Mouse (Mus musculus) 3134 (cell line): Measurements from ENCODE around the gene Borcs5.

Experiments used
- DNase-seq: peaks from one replicate; pipeline ENCODE4 v3.0.0-alpha.2; 2011; ENCODE audit warnings: low spot score; ENCODE audit not compliant: insufficient read length; ENCODE audit errors: extremely low read depth

Borcs5 gene

GRCm38 (mm10) chr6:134639210-134639609, at the start of gene Borcs5:
Gene Borcs5 (plus strand): TSS chr6:134639510.
- no peak for DNase-seq

- no peak for DNase-seq
Observed at GRCm38 (mm10) chr6:134591614-134592013, 47.7 kb upstream of the Borcs5 start.

DNA sequence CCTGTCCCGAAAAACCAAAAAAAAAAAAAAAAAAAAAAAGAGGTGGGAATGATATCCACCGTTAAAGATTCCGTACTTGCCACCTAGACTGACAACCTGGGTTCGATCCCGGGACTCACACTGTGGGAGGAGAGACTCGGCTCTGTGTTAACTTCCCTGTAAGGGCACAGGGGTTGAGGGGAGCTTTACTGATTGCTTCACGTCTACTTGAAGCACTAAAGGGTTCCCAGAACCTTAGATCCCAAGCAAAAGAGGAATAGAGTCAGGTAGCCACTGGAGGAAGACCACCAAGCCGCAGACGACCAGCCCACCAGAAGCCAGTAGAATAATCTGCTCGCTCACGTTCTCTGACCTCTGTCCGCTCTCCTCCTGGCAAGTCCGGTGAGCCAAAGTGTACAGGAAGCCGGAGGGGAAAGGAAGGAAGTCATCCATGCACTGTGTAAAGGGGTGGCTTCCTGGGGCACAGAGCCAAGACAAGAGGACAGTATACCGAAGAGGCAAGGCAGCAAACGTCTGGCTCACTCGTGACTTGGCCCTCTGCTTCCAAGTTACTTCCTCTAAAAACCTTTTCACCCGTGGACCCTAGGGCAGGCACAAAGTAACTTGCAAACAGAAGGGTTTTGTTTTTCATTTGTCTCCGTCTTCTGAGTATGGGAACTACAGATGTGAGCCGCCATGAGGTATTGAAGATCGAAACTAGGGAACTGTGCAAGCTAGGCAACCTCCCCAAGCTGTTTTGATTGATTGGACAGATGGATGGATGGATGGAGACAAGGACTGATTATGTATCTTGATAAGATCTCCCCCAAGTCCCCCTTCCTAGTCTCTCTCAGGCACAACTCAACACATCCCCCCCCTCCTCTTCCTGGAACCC, 44.5 kb upstream of the Borcs5 start:
- no peak for DNase-seq

DNA sequence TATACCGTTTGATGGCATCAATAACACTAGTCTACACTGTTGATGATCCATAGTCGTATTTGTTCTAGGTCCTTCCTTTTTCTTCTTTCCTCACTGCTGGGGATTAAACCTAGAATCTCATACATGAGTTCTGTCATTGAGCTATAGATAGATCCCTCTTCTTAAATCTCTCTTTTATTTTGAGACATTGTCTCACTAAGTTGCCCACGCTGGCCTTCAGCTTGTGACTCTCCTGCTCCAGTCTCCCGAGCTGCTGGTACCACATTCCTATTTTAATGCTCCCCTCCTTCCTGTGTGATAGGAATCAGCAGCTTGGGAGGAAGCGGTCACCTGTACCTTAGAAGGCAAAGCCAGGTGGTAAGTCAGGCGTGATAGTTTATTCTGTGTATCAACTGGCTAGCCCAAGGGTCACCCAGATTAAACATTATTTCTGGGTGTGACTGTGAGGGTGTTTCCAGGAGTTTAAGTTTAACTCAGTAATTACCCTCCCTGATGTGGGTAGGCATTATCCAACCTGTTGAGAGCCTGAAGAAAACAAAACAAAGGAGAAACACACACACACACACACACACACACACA, 41.6 kb upstream of the Borcs5 start:
- no peak for DNase-seq

- no peak for DNase-seq
Observed at GRCm38 (mm10) chr6:134599239-134599638, 40.1 kb upstream of the Borcs5 start.

GRCm38 (mm10) chr6:134601130-134601529, 38.2 kb upstream of the Borcs5 start:
- DNase-seq: peak; percentile 44

DNA sequence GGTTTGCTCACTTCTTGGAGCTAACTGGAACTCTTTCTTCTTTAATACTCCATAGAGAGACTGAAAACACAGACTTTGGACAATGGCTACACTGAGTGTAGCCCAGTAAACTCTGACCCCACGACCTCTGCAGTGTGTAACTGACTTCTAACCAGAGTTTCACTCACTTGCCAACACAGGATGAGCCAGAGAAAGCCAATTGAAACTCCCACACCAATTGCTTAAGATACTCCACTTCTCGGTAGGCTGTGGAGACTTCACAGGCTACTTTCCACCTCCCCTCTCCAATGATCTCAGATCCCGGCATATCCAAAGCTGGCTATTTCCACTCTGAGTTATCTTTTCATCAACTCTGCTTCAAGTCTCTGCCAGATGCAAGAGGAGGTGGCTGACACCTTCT, 37.5 kb upstream of the Borcs5 start:
- no peak for DNase-seq

GRCm38 (mm10) chr6:134602371-134603003, 36.8 kb upstream of the Borcs5 start:
- no peak for DNase-seq

DNA sequence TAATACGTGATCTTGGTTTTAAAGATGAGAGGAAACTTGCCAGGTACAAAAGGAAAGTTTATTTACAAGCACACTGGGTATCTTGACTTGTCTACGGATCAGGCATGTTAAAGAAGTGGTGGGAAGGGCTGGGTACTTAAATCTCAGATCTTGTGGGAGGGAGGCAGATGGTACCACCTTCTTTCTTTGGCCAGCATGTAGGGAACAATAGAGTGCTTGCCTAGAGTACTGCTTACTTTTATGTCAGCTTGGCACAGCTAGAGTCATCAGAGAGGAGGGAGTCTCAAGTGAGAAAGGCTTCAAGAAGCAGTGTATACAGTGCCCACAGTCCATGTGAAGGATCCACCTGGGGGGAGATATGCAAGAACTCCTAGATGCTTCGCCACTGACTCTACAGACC, 34.1 kb upstream of the Borcs5 start:
- DNase-seq: no peak

GRCm38 (mm10) chr6:134606540-134606939, 32.8 kb upstream of the Borcs5 start:
- DNase-seq: no peak

GRCm38 (mm10) chr6:134606949-134607746, 32.2 kb upstream of the Borcs5 start:
- peak; percentile 52 for DNase-seq

DNA sequence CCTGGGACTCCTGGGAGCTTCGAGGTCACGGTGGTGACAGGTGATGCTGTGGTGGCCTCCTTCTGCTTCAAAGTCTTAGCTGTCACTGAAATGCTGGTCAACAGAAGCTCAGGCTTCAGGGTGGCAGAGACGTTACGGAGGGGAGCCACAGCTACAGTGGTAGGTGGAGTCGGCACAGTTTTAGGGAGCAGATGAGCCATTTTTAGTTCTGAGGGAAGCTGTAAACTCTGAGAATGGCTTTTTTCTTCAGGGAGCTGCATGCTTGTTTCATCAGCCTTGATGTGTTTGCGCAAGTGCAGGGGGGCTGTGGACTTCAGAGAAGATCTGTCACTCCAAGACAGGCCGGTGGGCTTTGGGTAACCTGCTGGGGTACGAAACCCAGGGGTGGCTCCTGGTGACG, 28.9 kb upstream of the Borcs5 start:
- no peak for DNase-seq

GRCm38 (mm10) chr6:134611896-134612295, 27.4 kb upstream of the Borcs5 start:
- no peak for DNase-seq

DNA sequence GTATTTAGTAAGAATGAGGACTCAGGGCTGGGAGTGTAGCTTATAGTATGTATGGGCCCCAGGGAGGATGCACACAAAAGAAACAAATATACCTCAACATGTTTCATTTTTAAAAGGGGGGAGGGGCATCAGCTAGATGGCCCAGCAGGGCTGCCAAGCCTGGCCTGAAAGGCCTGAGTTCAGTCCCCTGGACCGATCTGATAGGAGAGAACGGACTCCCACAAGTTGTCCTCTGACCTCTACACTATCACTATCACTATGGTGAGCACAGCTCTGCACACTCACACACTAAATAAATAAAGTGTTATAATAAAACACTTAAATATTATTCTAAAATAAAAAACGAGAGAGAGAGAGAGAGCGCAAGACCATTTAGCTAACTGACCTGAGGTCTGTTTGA, 25.0 kb upstream of the Borcs5 start:
- no peak for DNase-seq

DNA sequence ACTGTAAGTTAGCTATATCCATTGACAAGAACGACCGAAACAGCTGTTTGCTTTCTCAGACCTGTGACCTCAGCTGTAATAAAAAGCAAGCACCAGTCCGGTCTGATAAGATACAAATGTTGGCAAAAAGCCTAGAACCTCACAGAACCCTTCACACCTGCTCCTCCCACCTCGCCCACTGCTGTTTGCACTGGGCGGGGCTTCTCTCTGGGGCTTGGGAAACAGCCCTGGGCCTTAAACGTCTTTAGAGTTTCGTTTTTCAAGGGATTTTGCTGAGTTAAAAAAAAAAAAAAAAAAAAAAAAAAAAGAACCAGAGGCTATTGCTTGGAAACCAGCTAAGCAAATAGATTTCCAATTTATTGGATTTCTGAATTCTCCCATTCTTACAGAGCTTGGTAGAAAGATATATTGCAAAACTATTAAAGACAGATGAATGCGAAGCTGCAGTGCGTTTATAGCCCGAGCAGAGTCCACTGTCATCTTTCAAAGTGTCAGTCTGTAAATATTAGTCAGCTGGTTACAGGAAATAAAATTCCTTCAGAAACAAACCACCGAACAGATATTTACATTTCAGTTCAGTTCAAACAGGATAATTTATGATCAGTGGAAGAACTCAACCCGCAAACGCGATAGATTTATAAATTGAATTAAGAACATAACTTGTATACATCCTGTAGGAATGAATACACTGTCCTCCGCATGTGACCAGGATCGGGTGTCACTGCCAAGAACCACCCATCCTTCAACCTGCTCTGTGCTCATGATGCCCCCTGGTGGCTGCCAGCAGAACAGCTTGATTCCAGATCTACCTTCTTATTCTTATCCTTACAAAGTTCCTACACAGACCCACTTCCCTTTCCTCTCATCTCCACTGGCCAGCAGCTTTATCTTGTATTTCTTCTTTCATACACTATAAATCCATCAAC, 24.3 kb upstream of the Borcs5 start:
- peak; percentile 57 for DNase-seq

DNA sequence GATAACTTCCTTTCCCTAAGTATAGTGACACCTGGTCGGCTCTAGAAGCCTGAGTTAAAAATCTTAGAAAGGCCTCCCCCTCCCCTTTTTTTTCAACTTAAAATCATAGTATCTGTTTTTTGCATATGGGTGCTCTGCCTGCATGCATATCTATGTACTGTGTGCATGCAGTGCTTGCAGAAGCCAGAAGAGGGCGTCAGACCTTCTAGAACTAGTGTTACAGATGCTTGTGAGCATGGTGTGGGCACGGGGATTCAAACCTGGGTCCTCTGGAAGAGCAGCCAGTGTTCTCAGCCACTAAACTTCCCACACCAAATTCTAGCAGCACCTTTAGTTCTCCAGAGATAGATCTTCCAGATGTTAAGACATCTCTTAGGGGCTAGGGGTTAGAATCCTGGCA, 21.7 kb upstream of the Borcs5 start:
- DNase-seq: no peak

DNA sequence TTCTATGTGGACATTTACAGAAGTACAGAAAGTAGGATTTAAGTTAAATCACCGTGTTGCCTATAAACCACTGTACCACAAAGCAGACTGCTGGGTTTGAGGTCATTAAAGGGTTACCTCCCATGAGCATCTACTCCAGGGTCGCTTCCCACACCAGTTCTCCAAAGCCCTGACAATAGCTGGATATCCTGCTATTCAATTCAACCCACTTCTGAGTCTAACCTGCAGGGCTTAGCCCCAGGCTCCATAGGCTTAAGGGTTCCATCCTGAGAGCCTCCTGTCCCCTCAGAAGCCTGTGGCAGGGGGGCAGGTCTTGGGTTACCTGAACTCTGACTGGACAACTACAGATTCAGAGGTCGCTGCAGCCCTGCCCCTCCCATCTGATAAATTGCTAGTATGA, 19.2 kb upstream of the Borcs5 start:
- DNase-seq: no peak

DNA sequence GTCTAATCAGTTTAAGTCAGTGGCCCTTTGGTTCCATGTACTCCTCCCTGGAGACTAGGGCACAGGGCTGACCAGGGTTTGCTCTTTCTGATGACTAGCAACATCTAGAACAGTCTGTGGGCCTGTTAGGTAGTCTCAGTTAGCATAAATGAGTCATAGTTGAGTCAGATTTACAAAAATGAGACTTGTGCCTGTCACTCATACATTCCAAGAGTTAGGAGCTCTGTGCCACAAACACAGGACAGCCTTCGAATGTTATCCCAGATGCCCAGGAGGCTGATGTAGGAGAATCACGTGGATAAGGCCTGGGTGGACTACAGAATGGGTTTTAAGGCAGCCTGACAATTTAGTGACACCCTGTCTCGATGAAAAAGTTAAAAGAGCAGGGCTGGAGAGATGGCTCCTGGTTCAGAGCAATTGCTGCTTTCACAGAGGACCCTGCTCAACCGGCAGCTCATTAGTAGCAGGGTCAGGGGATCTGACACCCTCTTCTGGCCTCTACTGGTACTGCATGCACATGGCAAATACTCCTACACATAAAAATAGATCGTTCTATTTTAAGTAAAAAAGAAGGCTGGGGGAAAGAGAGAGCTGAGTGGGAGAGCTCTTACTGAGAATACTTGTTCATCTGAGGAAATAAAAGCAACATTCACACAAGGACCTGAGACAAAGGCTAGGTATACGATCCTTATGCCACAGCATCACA, 18.3 kb upstream of the Borcs5 start:
- DNase-seq: peak; percentile 36

DNA sequence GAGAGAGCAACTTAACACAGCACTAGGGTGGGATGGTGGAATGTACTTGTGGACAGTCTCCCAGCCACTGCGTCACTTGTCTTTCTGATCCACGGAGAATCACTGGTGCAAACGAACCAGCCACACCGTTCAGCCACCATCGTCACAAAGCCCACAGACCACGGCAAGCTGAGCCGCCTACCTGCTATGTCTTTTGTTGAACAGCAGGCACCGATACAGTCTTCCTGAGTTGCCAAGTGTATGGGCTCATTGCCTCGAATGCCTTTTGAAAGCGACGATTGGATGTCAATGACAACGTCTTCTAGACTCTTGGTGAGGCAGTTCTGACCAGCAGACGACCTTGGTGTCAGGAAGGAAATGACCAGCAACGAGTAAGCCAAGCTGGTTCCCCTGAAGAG, 17.8 kb upstream of the Borcs5 start:
- no peak for DNase-seq
